In genomic region chr4:97910115-97910776, GRCm38 (mm10) we compare ENCODE assay signal across 9 mouse cellular contexts.
A peak's percentile ranks its signal among the peaks of the same experiment; 100 is the strongest.
DNase-seq lines count a peak whose midpoint lies in the region; ATAC-seq and TF ChIP-seq lines count a peak whose summit lies in the region.
"Had no signal": no experiment of that assay in that cellular context is flagged by ENCODE, and none has a peak within 500 bp of the region (broad histone marks: within the 10 kb centered on the region; RNA-seq: fewer than 3 reads in every experiment).

No protein-coding gene starts in this region.

- H3K4me2 ChIP-seq in heart, postnatal 0 days (ENCODE audit: low read depth, low read length), result peak overlapping the region; percentile 21; the same call in 1 of the 2 replicates
- H3K4me2 ChIP-seq in midbrain, embryonic 14.5 days (ENCODE audit: low read length), result no peak overlapping the region
- peak overlapping the region; percentile 36; the same call in 1 of the 2 replicates for H3K4me2 ChIP-seq in hindbrain, embryonic 16.5 days (ENCODE audit: low read length)
- H3K4me2 ChIP-seq: intestine, embryonic 15.5 days had no signal

- no peaks in the 10 kb centered on the region for H3K9me3 ChIP-seq in heart, postnatal 0 days (replicated peaks; ENCODE audit: control insufficient read depth, low read length)
- no peaks in the 10 kb centered on the region for H3K9me3 ChIP-seq in midbrain, embryonic 14.5 days (ENCODE audit: control insufficient read depth, low read length)
- H3K9me3 ChIP-seq in midbrain, embryonic 10.5 days (replicated peaks), result no peaks in the 10 kb centered on the region
- H3K9me3 ChIP-seq in hindbrain, embryonic 16.5 days (ENCODE audit: control insufficient read depth, low read length), result no peaks in the 10 kb centered on the region
- H3K9me3 ChIP-seq: intestine, embryonic 15.5 days had no signal

- TF ChIP-seq EP300 in heart, postnatal 0 days (IDR thresholded peaks at IDR 0.05; ENCODE audit: low read depth), result no peak

- no peak overlapping the region for H3K4me3 ChIP-seq in heart, postnatal 0 days (ENCODE audit: low read depth, low read length)
- H3K4me3 ChIP-seq in midbrain, embryonic 14.5 days (replicated peaks; ENCODE audit: low read depth, low read length), result no peak overlapping the region
- H3K4me3 ChIP-seq in midbrain, embryonic 10.5 days, result no peak overlapping the region
- no peak overlapping the region for H3K4me3 ChIP-seq in hindbrain, embryonic 16.5 days (ENCODE audit: low read length)
- H3K4me3 ChIP-seq: intestine, embryonic 15.5 days had no signal

- 73% methylated on average over 9 of the region's 9 CpGs for WGBS in heart, postnatal 0 days
- WGBS in midbrain, embryonic 14.5 days, result 76% methylated on average over 9 of the region's 9 CpGs
- WGBS in midbrain, embryonic 10.5 days, result 92% methylated on average over 9 of the region's 9 CpGs
- 60% methylated on average over 9 of the region's 9 CpGs for WGBS in hindbrain, embryonic 16.5 days

- TF ChIP-seq CTCF in heart, postnatal 0 days (IDR thresholded peaks at IDR 0.05; ENCODE audit: low read depth), result no peak

- no peaks in the 10 kb centered on the region for H3K36me3 ChIP-seq in heart, postnatal 0 days (replicated peaks; ENCODE audit: control insufficient read depth, insufficient read depth, low read length)
- H3K36me3 ChIP-seq in midbrain, embryonic 14.5 days (ENCODE audit: control insufficient read depth, insufficient read depth, low read length), result no peaks in the 10 kb centered on the region
- H3K36me3 ChIP-seq in midbrain, embryonic 10.5 days, result no peaks in the 10 kb centered on the region
- H3K36me3 ChIP-seq in hindbrain, embryonic 16.5 days (ENCODE audit: control insufficient read depth, insufficient read depth, low read length), result no peaks in the 10 kb centered on the region

- no peak overlapping the region for H3K9ac ChIP-seq in heart, postnatal 0 days (replicated peaks; ENCODE audit: low read depth, low read length)
- no peak overlapping the region for H3K9ac ChIP-seq in midbrain, embryonic 14.5 days (replicated peaks; ENCODE audit: low read length)
- H3K9ac ChIP-seq in hindbrain, embryonic 16.5 days (ENCODE audit: low read depth, low read length), result no peak overlapping the region
- H3K9ac ChIP-seq: intestine, embryonic 15.5 days had no signal

- H3K27me3 ChIP-seq in heart, postnatal 0 days (ENCODE audit: control insufficient read depth, insufficient read depth, low read length), result no peaks in the 10 kb centered on the region
- no peaks in the 10 kb centered on the region for H3K27me3 ChIP-seq in midbrain, embryonic 14.5 days (ENCODE audit: control insufficient read depth, insufficient read depth, low read length)
- no peaks in the 10 kb centered on the region for H3K27me3 ChIP-seq in midbrain, embryonic 10.5 days (ENCODE audit: low read depth, poor library complexity, severe bottlenecking)
- no peaks in the 10 kb centered on the region for H3K27me3 ChIP-seq in hindbrain, embryonic 16.5 days (replicated peaks; ENCODE audit: control insufficient read depth, insufficient read depth, low read length)
- H3K27me3 ChIP-seq: intestine, embryonic 15.5 days had no signal

- peak overlapping the region; percentile 91 for H3K27ac ChIP-seq in heart, postnatal 0 days (ENCODE audit: low read depth)
- peak overlapping the region; percentile 14 for H3K27ac ChIP-seq in midbrain, embryonic 14.5 days (replicated peaks; ENCODE audit: low read depth, low read length)
- no peak overlapping the region for H3K27ac ChIP-seq in midbrain, embryonic 10.5 days (replicated peaks)
- H3K27ac ChIP-seq in hindbrain, embryonic 16.5 days (ENCODE audit: low read depth, low read length), result peak overlapping the region; percentile 46; the same call in 1 of the 2 replicates
- H3K27ac ChIP-seq: intestine, embryonic 15.5 days had no signal

- peaks cover 48% of the 10 kb centered on the region for H3K4me1 ChIP-seq in heart, postnatal 0 days (ENCODE audit: control insufficient read depth, insufficient read depth)
- H3K4me1 ChIP-seq in midbrain, embryonic 14.5 days (ENCODE audit: control insufficient read depth, insufficient read depth, low read length), result peaks cover 6% of the 10 kb centered on the region; the same call in 1 of the 2 replicates
- H3K4me1 ChIP-seq in midbrain, embryonic 10.5 days, result peaks cover 4% of the 10 kb centered on the region; the same call in 1 of the 2 replicates
- peaks cover 18% of the 10 kb centered on the region; the same call in 1 of the 2 replicates for H3K4me1 ChIP-seq in hindbrain, embryonic 16.5 days (ENCODE audit: control insufficient read depth, insufficient read depth, low read depth, low read length)
- H3K4me1 ChIP-seq: intestine, embryonic 15.5 days had no signal

- no peak for ATAC-seq in heart, postnatal 0 days (ENCODE audit: insufficient read depth, low read depth)
- peak; percentile 31; the same call in 1 of the 2 replicates for ATAC-seq in midbrain, embryonic 14.5 days (ENCODE audit: low FRiP score, low TSS enrichment)
- peak; percentile 60 for ATAC-seq in hindbrain, embryonic 16.5 days
- ATAC-seq: intestine, embryonic 15.5 days had no signal

- no peak for DNase-seq in heart, postnatal 0 days (ENCODE audit: low spot score)
- no peak for DNase-seq in heart, adult 9 months (ENCODE audit: low spot score in 2 of 2)
- no peak for DNase-seq in midbrain, embryonic 14.5 days
- DNase-seq in midbrain, embryonic 10.5 days (ENCODE audit: low spot score), result no peak
- DNase-seq in retina, postnatal 1 day, result no peak
- no peak for DNase-seq in frontal cortex, postnatal 10 days (ENCODE audit: low spot score in 2 of 2)
- DNase-seq: thymus, adult 2 months had no signal
